Mouse (Mus musculus) monocyte, adult 5-6 weeks (primary cell): ENCODE results near the gene Ift20. TPM values are rescaled to one million over a fixed set of nuclear protein-coding genes. Genes with fewer than 3 reads are reported as not detected.
"Not testable (repeated sequence)": the region's sequence is repeated elsewhere in the genome, so short reads cannot be mapped to it uniquely, and the experiment has no call there.

ENCODE experiments used
- ATAC-seq: fragments of 153-309, 156-312 bp; replicated peaks from 2 replicates; pipeline ENCODE4 v1.8.0; 2017; ENCODE audit warnings: mild to moderate bottlenecking; ENCODE audit not compliant: low TSS enrichment, insufficient number of reproducible peaks, severe bottlenecking, poor library complexity, low FRiP score
- total RNA-seq: library from RNA; stranded (forward); fragments of 200-1000, 200-491, 200-594 nt; gene quantifications from 3 replicates; pipeline ENCODE4 v1.2.3, GENCODE M21; 2017

Ift20 gene
- total RNA-seq, 1 experiment from 2014 or later: 162 TPM

- ATAC-seq: no peak
These were observed 14.9 kb downstream of the Ift20 start for GRCm38 (mm10) chr11:78551059-78551398.

- no peak for ATAC-seq
These were observed 19.5 kb downstream of the Ift20 start for GRCm38 (mm10) chr11:78555623-78556022.

DNA sequence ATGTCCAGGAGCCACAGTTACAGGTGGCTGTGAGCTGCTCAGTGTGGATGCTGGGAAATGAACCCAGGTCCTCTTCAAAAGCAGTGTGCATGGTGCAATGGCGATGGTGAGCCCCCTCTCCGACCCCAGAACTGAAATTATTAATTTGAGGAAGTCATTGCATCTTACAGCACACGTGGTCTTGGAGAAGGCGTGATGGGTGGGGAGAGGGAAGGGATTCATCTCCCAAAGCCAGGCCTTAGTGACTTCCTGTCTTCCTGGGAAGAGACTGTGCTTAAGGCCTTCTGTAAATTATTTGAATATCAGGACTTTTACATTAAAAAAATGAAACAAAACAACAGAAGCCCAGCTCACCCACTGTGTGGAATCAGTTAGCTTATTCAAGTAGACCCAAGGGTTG is 19.9 kb downstream of the Ift20 start:
- no peak for ATAC-seq

GRCm38 (mm10) chr11:78557241-78557640 is 21.1 kb downstream of the Ift20 start:
- ATAC-seq: no peak

DNA sequence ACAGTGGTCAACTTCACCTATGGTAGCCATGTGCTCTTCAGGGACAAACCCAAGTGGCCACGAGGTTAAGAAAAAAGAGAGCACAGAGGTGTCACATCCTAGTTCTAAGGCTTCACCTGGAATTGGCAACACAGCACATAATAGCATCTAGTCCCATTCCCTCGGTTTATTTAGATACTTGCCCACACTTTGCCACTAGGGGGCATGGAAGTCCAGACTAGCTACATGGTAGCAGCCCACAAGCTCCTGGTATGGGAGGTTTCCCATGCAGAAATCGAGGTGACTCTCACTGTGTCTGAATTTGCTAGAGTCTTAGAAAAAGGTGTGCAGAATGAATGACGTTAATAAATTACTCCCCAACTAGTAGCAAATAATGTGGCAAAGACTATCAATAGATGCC is 24.3 kb downstream of the Ift20 start:
- peak; percentile 71; the same call in 1 of the 2 replicates for ATAC-seq

- no peak for ATAC-seq
These were observed 30.6 kb downstream of the Ift20 start for GRCm38 (mm10) chr11:78566775-78567174.

- ATAC-seq: no peak
These were observed 31.5 kb downstream of the Ift20 start for GRCm38 (mm10) chr11:78567614-78568013.

- no peak for ATAC-seq
These were observed 32.7 kb downstream of the Ift20 start for GRCm38 (mm10) chr11:78568827-78569226.

DNA sequence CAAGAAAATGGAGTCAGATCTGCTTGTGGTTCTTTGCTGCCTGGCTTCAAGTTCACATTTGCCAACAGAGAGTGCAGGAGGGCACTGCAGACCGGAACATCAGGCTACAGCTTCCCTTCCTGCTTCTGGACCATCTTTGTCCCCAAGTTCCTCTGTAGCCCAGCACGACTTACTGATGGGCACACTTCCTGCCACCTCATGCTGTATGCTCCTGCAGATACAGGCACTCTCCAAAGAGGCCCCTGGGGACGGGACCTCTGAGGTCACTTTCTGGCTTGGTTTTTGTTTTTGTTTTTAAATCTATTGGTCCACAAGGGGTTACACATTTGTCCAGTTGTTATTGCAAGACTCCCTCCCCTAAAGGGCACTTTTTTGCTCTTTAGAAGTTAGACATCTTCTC is 33.6 kb downstream of the Ift20 start:
- no peak for ATAC-seq

GRCm38 (mm10) chr11:78571441-78571840 is 35.3 kb downstream of the Ift20 start:
- no peak for ATAC-seq

DNA sequence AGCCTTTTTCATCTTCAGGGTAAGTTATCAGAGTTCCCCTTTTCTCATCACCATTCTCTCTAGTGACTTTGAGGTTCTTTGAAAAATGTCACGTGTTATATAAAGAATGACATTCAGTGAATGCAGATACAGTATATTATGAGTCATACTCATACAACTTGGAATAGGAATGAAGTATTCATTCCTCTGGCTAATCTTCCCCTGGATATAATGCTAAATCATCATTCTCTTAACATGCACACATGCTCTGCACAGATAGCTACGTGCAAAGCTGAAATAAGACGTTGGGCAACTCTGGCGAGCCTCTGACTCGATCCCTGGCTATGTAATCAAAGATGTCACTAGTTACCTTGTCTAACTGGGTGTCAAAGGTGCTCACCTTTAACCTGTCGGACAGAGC is 35.7 kb downstream of the Ift20 start:
- no peak for ATAC-seq

DNA sequence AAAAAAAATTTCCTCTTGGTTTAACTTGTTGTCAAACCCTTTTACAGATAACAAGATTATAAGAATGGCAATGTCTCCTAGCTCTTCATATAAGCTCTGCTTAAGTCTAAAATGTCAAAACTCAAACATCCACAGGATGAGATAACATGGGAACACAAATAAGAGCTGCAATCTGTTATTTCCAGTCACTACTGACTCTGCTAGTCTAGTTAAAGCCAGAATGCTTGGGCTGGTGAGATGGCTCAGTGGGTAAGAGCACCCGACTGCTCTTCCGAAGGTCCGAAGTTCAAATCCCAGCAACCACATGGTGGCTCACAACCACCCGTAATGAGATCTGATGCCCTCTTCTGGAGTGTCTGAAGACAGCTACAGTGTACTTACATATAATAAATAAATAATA is 37.9 kb downstream of the Ift20 start:
- not testable (repeated sequence) for ATAC-seq

DNA sequence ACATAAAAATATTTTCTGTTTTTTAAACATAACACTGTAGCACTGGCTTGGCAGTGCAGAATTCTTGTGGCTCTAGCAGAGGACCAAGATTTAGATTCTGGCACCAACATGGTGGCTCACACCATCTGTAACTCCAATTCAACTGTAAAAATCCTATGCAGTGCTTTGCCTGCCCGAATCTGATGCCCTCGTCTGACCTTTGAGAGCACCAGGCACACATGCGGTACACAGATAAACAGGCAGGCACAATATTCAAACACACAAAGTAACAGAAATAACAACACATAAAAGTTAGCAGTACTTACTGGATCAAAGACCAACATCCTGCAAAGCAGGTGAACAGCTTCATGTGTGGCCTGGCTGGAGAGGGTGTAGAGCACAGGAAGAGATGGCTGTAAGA is 38.4 kb downstream of the Ift20 start:
- ATAC-seq: no peak

DNA sequence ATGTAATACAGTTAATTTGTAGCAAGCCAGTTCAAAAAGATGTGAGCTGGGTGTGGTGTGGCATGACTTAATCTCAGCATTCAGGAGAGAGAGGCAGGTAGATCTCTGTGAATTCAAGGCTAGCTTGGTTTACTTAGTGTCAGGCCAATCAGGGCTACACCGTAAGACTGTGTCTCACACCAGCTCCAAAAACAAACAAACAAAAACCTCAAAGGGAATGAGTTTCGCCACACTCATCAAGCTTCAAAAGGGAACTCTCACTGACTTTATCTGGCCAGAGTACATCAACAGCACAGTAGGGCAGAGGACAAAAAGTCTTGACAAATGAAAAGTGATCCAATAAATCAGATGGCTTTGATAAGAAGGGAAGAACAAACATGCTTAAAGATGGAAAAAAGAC is 38.8 kb downstream of the Ift20 start:
- ATAC-seq: no peak

GRCm38 (mm10) chr11:78582848-78583247 is 46.7 kb downstream of the Ift20 start:
- no peak for ATAC-seq

- ATAC-seq: no peak
These were observed 49.9 kb downstream of the Ift20 start for GRCm38 (mm10) chr11:78586099-78586498.

DNA sequence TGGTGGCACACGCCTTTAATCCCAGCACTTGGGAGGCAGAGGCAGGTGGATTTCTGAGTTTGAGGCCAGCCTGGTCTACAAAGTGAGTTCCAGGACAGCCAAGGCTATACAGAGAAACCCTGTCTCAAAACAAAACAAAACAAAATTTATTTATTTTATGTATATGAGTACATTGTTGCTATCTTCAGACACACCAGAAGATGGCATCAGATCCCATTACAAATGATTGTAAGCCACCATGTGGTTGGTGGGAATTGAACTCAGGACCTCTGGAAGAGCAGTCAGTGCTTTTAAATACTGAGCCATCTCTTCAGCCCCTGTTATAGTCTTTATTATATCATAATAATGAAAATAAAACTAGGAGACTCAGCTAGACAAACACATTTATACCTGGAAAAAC is 51.5 kb downstream of the Ift20 start:
- ATAC-seq: not testable (repeated sequence)

Other genes starting within 250 kb of the Ift20 start
- 1.2 TPM in 1 of 3 replicates, not detected in the others for gene BC030499, start 245.5 kb upstream of the Ift20 start, total RNA-seq
- gene Spag5, start 234.8 kb upstream of the Ift20 start, total RNA-seq: 0.64 to 3.1 TPM (median 1.4 TPM) in 3 replicates
- gene Aldoc, start 213.4 kb upstream of the Ift20 start, total RNA-seq: 0.78 to 8.6 TPM (median 1.3 TPM) in 3 replicates
- 17.5 to 25.1 TPM (median 18.5 TPM) in 3 replicates for gene Pigs, start 207.9 kb upstream of the Ift20 start, total RNA-seq
- 88.0 to 122 TPM (median 99.7 TPM) in 3 replicates for gene Unc119, start 192.9 kb upstream of the Ift20 start, total RNA-seq
- not detected in 3 replicates for gene Foxn1, start 149.8 kb upstream of the Ift20 start, total RNA-seq
- gene Slc13a2, start 114.1 kb upstream of the Ift20 start, total RNA-seq: not detected in 3 replicates
- 0.38 to 0.58 TPM in 2 of 3 replicates, not detected in the other for gene Slc46a1, start 70.7 kb upstream of the Ift20 start, total RNA-seq
- gene Sarm1, start 38.6 kb upstream of the Ift20 start, total RNA-seq: 0.78 TPM in 1 of 3 replicates, not detected in the others
- gene Vtn, start 37.3 kb upstream of the Ift20 start, total RNA-seq: not detected in 3 replicates
- not detected in 3 replicates for gene Sebox, start 32.9 kb upstream of the Ift20 start, total RNA-seq
- 23.4 to 38.7 TPM (median 34.2 TPM) in 3 replicates for gene Tmem199, start 24.2 kb upstream of the Ift20 start, total RNA-seq
- 18.0 to 27.4 TPM (median 21.5 TPM) in 3 replicates for gene Poldip2, start 24.2 kb upstream of the Ift20 start, total RNA-seq
- 5.4 to 8.8 TPM (median 8.3 TPM) in 3 replicates for gene Tnfaip1, start within 50 bp of the Ift20 start, total RNA-seq
- 1.8 to 6.2 TPM (median 4.5 TPM) in 3 replicates for gene Tmem97, start 14.4 kb downstream of the Ift20 start, total RNA-seq
- 22.7 to 69.9 TPM (median 36.2 TPM) in 3 replicates for gene Nlk, start 161.0 kb downstream of the Ift20 start, total RNA-seq
- gene Ccnq, start 215.4 kb downstream of the Ift20 start, total RNA-seq: 12.4 to 22.2 TPM (median 16.4 TPM) in 3 replicates